Comparison of ENCODE assay signal across 8 mouse cellular contexts in genomic region chr16:91225233-91226037, GRCm38 (mm10). TPM values are rescaled to one million over a fixed set of nuclear protein-coding genes. Genes with fewer than 3 reads are reported as not detected.
DNase-seq lines count a peak whose midpoint lies in the region; ATAC-seq and TF ChIP-seq lines count a peak whose summit lies in the region.

Gene Olig2 (plus strand): TSS chr16:91225457.

- H3K36me3 ChIP-seq in lung, embryonic 14.5 days (ENCODE audit: insufficient read depth), result no peaks in the 10 kb centered on the region
- no peaks in the 10 kb centered on the region for H3K36me3 ChIP-seq in hindbrain, postnatal 0 days (ENCODE audit: insufficient read depth, low read length)

- H3K4me2 ChIP-seq in lung, embryonic 14.5 days, result peak within 1 kb of the TSS; percentile 54
- peak within 1 kb of the TSS; percentile 49 for H3K4me2 ChIP-seq in hindbrain, postnatal 0 days (ENCODE audit: low read depth, low read length)

- H3K27me3 ChIP-seq in lung, embryonic 14.5 days (ENCODE audit: insufficient read depth, low read length), result peaks cover 100% of the 10 kb centered on the region
- peaks cover 86% of the 10 kb centered on the region for H3K27me3 ChIP-seq in hindbrain, postnatal 0 days (ENCODE audit: insufficient read depth, low read length)

- no peak for TF ChIP-seq CTCF in lung, embryonic 14.5 days (IDR thresholded peaks at IDR 0.05; ENCODE audit: low read depth)
- TF ChIP-seq CTCF in hindbrain, postnatal 0 days (IDR thresholded peaks at IDR 0.05; ENCODE audit: low read depth), result no peak

- peak; percentile 26 for DNase-seq in adrenal gland, postnatal 14 days
- no peak for DNase-seq in adrenal gland, adult 18-20 months (ENCODE audit: low spot score in 2 of 2)
- DNase-seq in lung, embryonic 14.5 days, result peak; percentile 61
- DNase-seq in lung, postnatal 25 days (ENCODE audit: low spot score), result no peak
- DNase-seq in hindbrain, postnatal 0 days (ENCODE audit: low spot score), result peak; percentile 83
- peak; percentile 68 for DNase-seq in mesoderm, embryonic 11.5 days (ENCODE audit: low read depth, low spot score)
- peak; percentile 31 for DNase-seq in telencephalon, adult 2 months (ENCODE audit: low read depth, low spot score)
- no peak for DNase-seq in heart, adult 18-20 months

- H3K4me1 ChIP-seq in lung, embryonic 14.5 days (ENCODE audit: insufficient read depth), result no peaks in the 10 kb centered on the region
- no peaks in the 10 kb centered on the region for H3K4me1 ChIP-seq in hindbrain, postnatal 0 days (ENCODE audit: insufficient read depth, low read length)

- peak; percentile 60; the same call in 1 of the 2 replicates for ATAC-seq in lung, embryonic 14.5 days (ENCODE audit: insufficient read depth)
- peak; percentile 88 for ATAC-seq in hindbrain, postnatal 0 days

- no peak within 1 kb of the TSS for H3K9ac ChIP-seq in lung, embryonic 14.5 days
- peak within 1 kb of the TSS; percentile 52 for H3K9ac ChIP-seq in hindbrain, postnatal 0 days (replicated peaks; ENCODE audit: low read length)

- H3K4me3 ChIP-seq in lung, embryonic 14.5 days (ENCODE audit: low read depth, low read length), result peak within 1 kb of the TSS; percentile 24
- H3K4me3 ChIP-seq in hindbrain, postnatal 0 days (ENCODE audit: low read length), result peak within 1 kb of the TSS; percentile 38

- no peak within 1 kb of the TSS for H3K27ac ChIP-seq in lung, embryonic 14.5 days (ENCODE audit: low read depth)
- H3K27ac ChIP-seq in hindbrain, postnatal 0 days, result peak within 1 kb of the TSS; percentile 65

- no peaks in the 10 kb centered on the region for H3K9me3 ChIP-seq in lung, embryonic 14.5 days (ENCODE audit: low read depth, low read length)
- H3K9me3 ChIP-seq in hindbrain, postnatal 0 days (ENCODE audit: low read length), result no peaks in the 10 kb centered on the region

- under 1% methylated on average over 53 of the region's 53 CpGs for WGBS in lung, embryonic 14.5 days
- WGBS in hindbrain, postnatal 0 days, result 1% methylated on average over 53 of the region's 53 CpGs

RNA-seq across cellular contexts. Expression of gene Olig2, which starts in this region (rescaled TPM):
- 0.15 TPM in 1 of 2 replicates, not detected in the other for total RNA-seq in adrenal gland, postnatal 14 days (2021)
- total RNA-seq in adrenal gland, adult 18-20 months (2021), result not detected
- not detected in 2 replicates for polyA plus RNA-seq in lung, embryonic 14.5 days (2014; fragmentation: Nextera tagmentation; extraction: Ambion mirVana)
- 58.7 and 66.3 TPM in 2 replicates for total RNA-seq in hindbrain, postnatal 0 days (2014; rRNA removed)
- 16.0 and 17.3 TPM in 2 replicates for polyA plus RNA-seq in hindbrain, postnatal 0 days (2015; fragmentation: Nextera tagmentation; extraction: Ambion mirVana)
- not detected for total RNA-seq in heart, adult 18-20 months (2021)

Comparison
In these comparisons a context has a peak if more than half of its experiments do, and no peak if none do; other contexts are left out.
1. RNA of gene Olig2 (total RNA-seq): 58.7 to 66.3 TPM in hindbrain, postnatal 0 days; 0.15 TPM in adrenal gland, postnatal 14 days, not detected in adrenal gland, adult 18-20 months and not detected in heart, adult 18-20 months; every median in the first group is over 10 times any median in the second.
2. RNA of gene Olig2 (polyA plus RNA-seq): 16.0 to 17.3 TPM in hindbrain, postnatal 0 days; not detected in lung, embryonic 14.5 days; every median in the first group is over 10 times any median in the second.
3. Peak in DNase-seq in adrenal gland, postnatal 14 days; RNA of the gene not detected or under 1 TPM.
4. Peak in DNase-seq, ATAC-seq, H3K4me3 ChIP-seq and H3K4me2 ChIP-seq in lung, embryonic 14.5 days; RNA of the gene not detected or under 1 TPM.
5. DNase-seq: peak in hindbrain, postnatal 0 days (single experiment), mesoderm, embryonic 11.5 days (single experiment) and telencephalon, adult 2 months (single experiment); none in adrenal gland, adult 18-20 months (0 of 2), lung, postnatal 25 days (single experiment) and heart, adult 18-20 months (0 of 2).